Mouse (Mus musculus) intestine, embryonic 16.5 days (tissue): ENCODE data around the gene Lgi4. TPM values are rescaled to one million over a fixed set of nuclear protein-coding genes. Genes with fewer than 3 reads are reported as not detected.

Experiments used
- ATAC-seq: fragments of 200-750 bp; cut with Nextera tagmentation; 2 replicates; pipeline ENCODE4 v1.8.0; 2017; ENCODE audit warnings: moderate TSS enrichment, moderate library complexity
- H3K27ac ChIP-seq: fragments of 300-500 bp; sonication (generic); 2 replicates; pipeline ENCODE4 v1.5.1; 2014; ENCODE audit warnings: mild to moderate bottlenecking, low read length
- H3K27me3 ChIP-seq: fragments of 300-500 bp; sonication (generic); replicated peaks from 2 replicates; pipeline ENCODE4 v1.6.1; 2014; ENCODE audit warnings: low read length, control low read depth, mixed read lengths; ENCODE audit not compliant: control insufficient read depth, insufficient read depth
- H3K36me3 ChIP-seq: fragments of 300-500 bp; sonication (generic); 2 replicates; pipeline ENCODE4 v1.6.1; 2014; ENCODE audit warnings: low read length, control low read depth; ENCODE audit not compliant: control insufficient read depth, insufficient read depth
- H3K4me1 ChIP-seq: fragments of 300-500 bp; sonication (generic); 2 replicates; pipeline ENCODE4 v1.6.1; 2014; ENCODE audit warnings: low read length, control low read depth, mixed read lengths; ENCODE audit not compliant: control insufficient read depth, insufficient read depth
- H3K4me2 ChIP-seq: fragments of 300-500 bp; sonication (generic); 2 replicates; pipeline ENCODE4 v1.6.1; 2014; ENCODE audit warnings: low read depth, low read length, control low read depth
- H3K4me3 ChIP-seq: fragments of 300-500 bp; sonication (generic); 2 replicates; pipeline ENCODE4 v1.5.1; 2014; ENCODE audit warnings: mild to moderate bottlenecking, low read length
- H3K9ac ChIP-seq: fragments of 300-500 bp; sonication (generic); 2 replicates; pipeline ENCODE4 v1.6.1; 2014; ENCODE audit warnings: low read depth, low read length
- H3K9me3 ChIP-seq: fragments of 300-500 bp; sonication (generic); 2 replicates; pipeline ENCODE4 v1.6.1; 2016; ENCODE audit warnings: low read length, control low read depth; ENCODE audit not compliant: control insufficient read depth
- WGBS: fragments of 180-500 bp; shearing (Covaris S2); extraction: QIAGEN DNeasy Blood & Tissue Kit; methylation state at CpG from one replicate; pipeline ENCODE4 v1.1.7; 2014; 5-methylcytosine and 5-hydroxymethylcytosine counted together
- polyA plus RNA-seq: library from polyadenylated mRNA; unstranded; fragments of >200 nt; fragmentation: Nextera tagmentation; extraction: Ambion mirVana; gene quantifications from 2 replicates; pipeline ENCODE4 v1.2.1, GENCODE M21; 2015

The Lgi4 gene
- polyA plus RNA-seq, 1 experiment from 2014 or later, result 0.83 TPM

DNA sequence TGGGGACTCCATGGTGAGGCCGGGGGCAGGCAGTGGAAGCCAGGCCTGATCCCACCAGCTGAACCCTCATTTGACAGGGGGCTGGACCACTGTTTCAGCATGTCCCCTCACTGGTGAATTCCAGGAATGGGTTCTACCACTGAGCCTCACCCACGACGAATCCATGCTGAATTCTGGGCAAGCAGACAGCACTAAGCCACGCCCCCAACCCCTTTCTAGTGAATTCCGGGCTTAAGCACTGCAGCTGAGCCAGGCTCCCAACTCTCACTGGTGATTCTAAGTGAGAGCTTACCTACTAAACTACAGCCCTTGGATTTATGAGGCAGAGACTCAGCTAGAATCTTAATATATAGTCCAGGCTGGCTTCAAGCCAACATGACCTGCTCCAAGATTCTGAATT, 8.7 kb downstream of the Lgi4 start:
- Histone ChIP-seq H3K9ac (no peak overlapping the region), H3K27ac (no peak overlapping the region), H3K9me3 (no peaks in the 10 kb centered on the region), H3K4me3 (no peak overlapping the region), H3K4me1 (peaks cover 14% of the 10 kb centered on the region), H3K27me3 (no peaks in the 10 kb centered on the region), H3K4me2 (no peak overlapping the region), H3K36me3 (no peaks in the 10 kb centered on the region)
- WGBS, result 36% methylated on average over 5 of the region's 5 CpGs
- ATAC-seq, result no peak

DNA sequence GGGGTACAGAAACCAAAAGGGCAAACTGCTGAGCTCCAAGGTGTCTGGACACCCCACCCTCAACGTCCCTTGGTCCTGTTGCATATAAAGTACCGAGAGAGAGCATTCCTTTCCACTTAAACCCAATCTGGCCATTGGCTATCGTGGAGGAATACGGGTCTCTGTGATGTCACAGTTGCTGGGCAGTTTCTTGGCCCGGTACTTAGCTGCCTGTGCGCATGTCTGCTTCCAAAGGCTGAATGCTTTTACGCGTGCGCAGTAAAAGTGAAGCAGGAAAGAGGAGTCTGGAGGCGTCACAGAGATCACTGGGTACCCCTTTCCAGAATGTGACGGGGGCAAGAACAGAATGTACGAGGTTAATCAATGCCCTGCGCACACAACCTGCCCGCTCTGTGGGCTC, 10.3 kb downstream of the Lgi4 start:
- Histone ChIP-seq H3K9ac (no peak overlapping the region), H3K27me3 (no peaks in the 10 kb centered on the region), H3K4me3 (no peak overlapping the region), H3K27ac (no peak overlapping the region), H3K9me3 (no peaks in the 10 kb centered on the region), H3K4me2 (no peak overlapping the region), H3K36me3 (no peaks in the 10 kb centered on the region), H3K4me1 (peaks cover 19% of the 10 kb centered on the region)
- 82% methylated on average over 14 of the region's 14 CpGs for WGBS
- no peak for ATAC-seq

DNA sequence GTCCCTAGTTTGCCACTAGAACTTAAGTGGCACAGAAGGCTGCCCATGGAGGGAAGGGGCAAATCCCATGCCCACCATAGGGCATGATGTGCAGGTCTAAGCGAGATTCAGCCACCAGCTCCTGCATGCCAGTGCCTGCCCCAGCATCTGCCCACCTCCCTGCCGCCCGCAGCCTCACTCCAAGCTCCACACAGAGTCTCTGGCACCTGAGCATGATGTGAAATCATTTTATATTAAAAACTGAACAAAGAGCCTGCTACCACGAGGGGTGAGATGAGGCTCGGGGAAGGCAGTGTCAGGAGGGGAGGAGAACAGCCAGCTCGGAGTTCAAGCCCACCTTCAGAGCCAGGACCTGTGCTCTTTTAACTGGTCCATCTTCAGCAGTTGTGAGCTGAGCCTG, 11.2 kb downstream of the Lgi4 start:
- Histone ChIP-seq H3K9me3 (no peaks in the 10 kb centered on the region), H3K27me3 (no peaks in the 10 kb centered on the region), H3K9ac (no peak overlapping the region), H3K36me3 (no peaks in the 10 kb centered on the region), H3K4me2 (no peak overlapping the region), H3K4me1 (peaks cover 19% of the 10 kb centered on the region), H3K27ac (no peak overlapping the region), H3K4me3 (no peak overlapping the region)
- ATAC-seq, result no peak
- WGBS, result 74% methylated on average over 6 of the region's 6 CpGs

DNA sequence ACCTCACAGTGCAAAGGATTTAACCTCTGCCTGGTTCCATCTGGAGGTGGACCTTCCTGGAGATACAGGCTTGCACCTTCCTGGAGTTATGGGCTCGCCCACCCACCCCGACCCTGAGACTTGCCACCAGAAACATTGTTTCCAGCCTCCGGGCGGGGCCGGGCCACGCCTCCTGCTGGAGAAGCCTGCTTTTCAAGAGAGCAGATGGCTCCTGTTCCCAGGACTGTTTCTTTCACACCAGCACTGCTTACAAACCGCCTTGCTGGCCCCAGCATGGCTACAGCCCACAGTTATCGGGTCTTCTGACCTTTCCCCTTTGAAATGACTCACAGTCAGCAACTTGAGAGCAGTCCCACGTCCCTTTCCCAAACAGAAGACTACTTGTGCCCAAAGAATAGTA, 13.2 kb downstream of the Lgi4 start:
- 24% methylated on average over 9 of the region's 9 CpGs for WGBS
- 0 out of 2 replicates have a peak overlapping the region, but pooled peaks have one; percentile 20 for H3K4me2 ChIP-seq
- H3K27me3 ChIP-seq, result no peaks in the 10 kb centered on the region
- peak; percentile 27; the same call in 1 of the 2 replicates for ATAC-seq
- H3K4me3 ChIP-seq, result no peak overlapping the region
- H3K27ac ChIP-seq, result peak overlapping the region; percentile 62
- no peaks in the 10 kb centered on the region for H3K9me3 ChIP-seq
- H3K36me3 ChIP-seq, result no peaks in the 10 kb centered on the region
- peaks cover 24% of the 10 kb centered on the region for H3K4me1 ChIP-seq
- no peak overlapping the region for H3K9ac ChIP-seq

DNA sequence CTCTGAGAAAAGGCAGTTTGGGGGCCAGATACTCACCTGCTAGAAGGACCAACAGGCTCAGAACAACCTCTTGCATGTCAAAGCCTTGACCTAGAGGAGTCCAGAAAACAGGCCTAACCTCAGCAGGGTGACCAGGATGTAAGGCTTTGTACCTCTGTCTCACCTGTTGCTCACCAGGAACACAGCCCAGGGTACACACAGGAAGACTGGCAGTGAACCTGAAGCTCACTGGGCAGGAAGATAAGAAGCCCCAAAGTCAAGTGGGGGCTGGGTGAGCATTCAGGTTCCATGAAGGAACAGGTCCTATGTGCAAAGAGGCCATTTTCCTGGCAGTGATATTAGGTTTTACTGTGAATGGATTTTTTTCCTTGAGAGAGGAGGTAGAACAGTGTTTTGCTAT, 14.4 kb downstream of the Lgi4 start:
- Histone ChIP-seq H3K9ac (no peak overlapping the region), H3K9me3 (no peaks in the 10 kb centered on the region), H3K4me3 (no peak overlapping the region), H3K36me3 (no peaks in the 10 kb centered on the region), H3K4me2 (no peak overlapping the region), H3K27me3 (no peaks in the 10 kb centered on the region), H3K27ac (peak overlapping the region; percentile 16), H3K4me1 (peaks cover 21% of the 10 kb centered on the region)
- ATAC-seq, result peak; percentile 30; the same call in 1 of the 2 replicates

DNA sequence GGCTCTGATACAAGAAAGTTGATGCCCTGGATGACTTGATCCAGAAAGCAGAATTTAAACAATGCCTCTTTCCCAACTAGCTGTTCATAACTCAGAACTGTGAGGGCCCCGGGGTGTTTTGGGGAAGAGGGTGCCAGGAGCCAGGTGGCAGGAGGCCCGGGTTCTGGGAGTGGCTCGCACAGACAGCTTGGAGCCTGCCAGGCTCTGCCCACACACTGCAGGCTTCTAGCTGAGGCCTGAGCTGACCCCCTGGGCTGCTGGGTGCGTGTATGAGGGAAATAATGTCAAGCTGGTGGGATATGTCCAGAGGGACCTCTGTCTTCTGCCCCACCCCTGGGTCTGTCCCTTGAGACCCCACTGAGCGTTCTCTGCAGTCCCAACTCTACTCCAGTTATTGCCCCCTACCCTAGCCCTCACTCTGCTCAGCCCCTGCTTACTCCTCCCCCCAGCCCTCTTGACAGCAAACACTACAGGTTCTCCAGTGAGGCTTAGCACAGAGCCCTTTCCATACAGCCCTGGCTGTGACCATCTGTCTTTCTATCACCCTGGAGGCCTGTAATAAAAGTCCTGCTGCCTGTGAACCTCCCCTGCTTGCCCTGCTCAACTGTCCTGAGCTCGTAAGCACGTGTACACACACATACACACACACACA, 15.0 kb downstream of the Lgi4 start:
- no peaks in the 10 kb centered on the region for H3K9me3 ChIP-seq
- 0 out of 2 replicates have a peak, but pooled peaks have one; percentile 6 for ATAC-seq
- no peaks in the 10 kb centered on the region for H3K36me3 ChIP-seq
- no peaks in the 10 kb centered on the region for H3K27me3 ChIP-seq
- 52% methylated on average over 7 of the region's 7 CpGs for WGBS
- peaks cover 21% of the 10 kb centered on the region for H3K4me1 ChIP-seq
- H3K4me3 ChIP-seq, result no peak overlapping the region
- no peak overlapping the region for H3K9ac ChIP-seq
- no peak overlapping the region for H3K4me2 ChIP-seq
- peak overlapping the region; percentile 4; the same call in 1 of the 2 replicates for H3K27ac ChIP-seq

DNA sequence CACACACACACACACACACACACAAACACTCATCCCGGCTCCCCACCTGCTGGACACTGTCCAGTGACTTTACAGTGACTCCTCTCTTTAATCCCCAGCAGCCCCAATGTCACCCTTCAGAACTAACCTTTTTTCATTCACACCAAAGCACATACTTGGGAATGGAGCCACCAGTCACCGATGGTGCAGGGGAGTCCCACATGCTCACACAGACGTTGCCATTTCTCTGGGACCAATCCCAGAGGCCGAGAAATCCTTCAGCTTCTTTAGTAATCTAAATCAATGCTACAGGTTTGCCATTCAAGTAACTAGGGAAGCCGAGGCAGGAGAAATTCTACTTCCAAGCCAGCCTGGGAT, 15.5 kb downstream of the Lgi4 start:
- H3K4me1 ChIP-seq, result peaks cover 21% of the 10 kb centered on the region
- H3K27ac ChIP-seq, result no peak overlapping the region
- no peak overlapping the region for H3K4me3 ChIP-seq
- 55% methylated on average over 5 of the region's 5 CpGs for WGBS
- no peak for ATAC-seq
- no peaks in the 10 kb centered on the region for H3K36me3 ChIP-seq
- no peak overlapping the region for H3K9ac ChIP-seq
- no peak overlapping the region for H3K4me2 ChIP-seq
- H3K27me3 ChIP-seq, result no peaks in the 10 kb centered on the region
- no peaks in the 10 kb centered on the region for H3K9me3 ChIP-seq

DNA sequence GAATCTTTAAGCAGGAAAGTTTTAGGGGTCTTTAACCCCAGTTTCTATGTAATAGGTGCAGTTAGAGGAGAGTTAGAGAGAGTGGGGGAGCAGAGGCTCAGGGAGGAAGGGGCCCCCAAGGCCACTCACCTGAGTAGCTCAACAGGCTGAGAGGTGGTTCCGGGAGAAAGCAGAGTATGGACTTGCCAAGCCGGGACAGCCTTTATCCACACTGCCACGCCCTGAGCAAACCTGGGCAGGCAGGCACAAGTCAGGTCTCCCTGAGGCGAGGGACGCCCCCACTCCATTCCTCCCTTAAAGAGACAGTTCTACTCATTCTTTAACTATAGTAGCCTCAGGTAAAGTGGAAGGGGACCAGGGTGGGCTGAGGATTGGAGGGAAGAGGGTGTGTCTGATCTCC, 17.4 kb downstream of the Lgi4 start, which contains the start of gene Fxyd3:
Fxyd3 (minus strand) TSS at position 213 of the 400 bp plus-strand sequence.
- 0 out of 2 replicates have a peak within 1 kb of the TSS, but pooled peaks have one; percentile 16 for H3K9ac ChIP-seq
- no peaks in the 10 kb centered on the region for H3K9me3 ChIP-seq
- H3K27me3 ChIP-seq, result no peaks in the 10 kb centered on the region
- H3K4me3 ChIP-seq, result peak within 1 kb of the TSS; percentile 9
- peak within 1 kb of the TSS; percentile 8 for H3K4me2 ChIP-seq
- H3K4me1 ChIP-seq, result peaks cover 21% of the 10 kb centered on the region
- H3K36me3 ChIP-seq, result no peaks in the 10 kb centered on the region
- 47% methylated on average over 5 of the region's 5 CpGs for WGBS
- peak; percentile 65 for ATAC-seq
- no peak within 1 kb of the TSS for H3K27ac ChIP-seq

DNA sequence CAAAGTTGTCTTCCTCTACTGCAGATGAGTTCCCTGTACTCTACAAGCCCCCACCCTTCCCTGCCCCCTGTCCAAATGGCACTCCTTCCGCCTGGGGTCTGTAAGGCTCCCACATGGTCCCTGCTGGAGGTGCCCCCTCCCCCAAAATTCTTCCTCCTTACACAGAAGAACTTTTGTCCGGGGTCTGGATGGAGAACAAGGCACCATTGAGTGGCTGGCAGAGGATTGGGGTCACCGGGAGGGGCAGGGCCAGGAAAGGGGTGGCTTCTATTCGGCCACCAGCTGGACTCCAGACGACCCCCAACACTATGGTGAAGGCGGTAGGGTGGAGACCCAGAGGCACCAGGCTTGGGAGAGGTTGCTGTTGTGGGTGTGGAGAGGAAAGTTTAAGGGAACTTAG, 18.3 kb downstream of the Lgi4 start:
- no peak overlapping the region for H3K4me3 ChIP-seq
- no peak overlapping the region for H3K27ac ChIP-seq
- no peak overlapping the region for H3K4me2 ChIP-seq
- H3K36me3 ChIP-seq, result no peaks in the 10 kb centered on the region
- no peaks in the 10 kb centered on the region for H3K27me3 ChIP-seq
- peaks cover 14% of the 10 kb centered on the region for H3K4me1 ChIP-seq
- WGBS, result 58% methylated on average over 6 of the region's 6 CpGs
- H3K9me3 ChIP-seq, result no peaks in the 10 kb centered on the region
- H3K9ac ChIP-seq, result no peak overlapping the region
- ATAC-seq, result peak; percentile 11; the same call in 1 of the 2 replicates
